Mouse (Mus musculus) megakaryocyte, embryonic 14.5 days (primary cell): ENCODE results near the gene Cfap97d1. TPM values are rescaled to one million over a fixed set of nuclear protein-coding genes. Genes with fewer than 3 reads are reported as not detected.

ENCODE experiments used
- H3K27me3 ChIP-seq: replicated peaks from 2 replicates; pipeline ENCODE3; 2012; ENCODE audit warnings: inconsistent platforms
- H3K36me3 ChIP-seq: replicated peaks from 2 replicates; pipeline ENCODE3; 2012; ENCODE audit warnings: low read length, inconsistent platforms, mixed read lengths
- H3K4me1 ChIP-seq: 2 replicates; pipeline ENCODE4 v1.6.1; 2012; ENCODE audit warnings: inconsistent platforms
- H3K4me3 ChIP-seq: replicated peaks from 2 replicates; pipeline ENCODE3; 2012; ENCODE audit warnings: moderate library complexity, mild to moderate bottlenecking, inconsistent platforms
- H3K9me3 ChIP-seq: 2 replicates; pipeline ENCODE4 v1.6.1; 2012; ENCODE audit warnings: inconsistent platforms
- FLI1 ChIP-seq: IDR thresholded peaks from 2 replicates; pipeline ENCODE4 v1.6.1; 2012; ENCODE audit warnings: low read length, inconsistent platforms, mixed read lengths
- GATA1 ChIP-seq: IDR thresholded peaks from 3 replicates; pipeline ENCODE4 v1.6.1; 2012; ENCODE audit warnings: mixed read lengths, low read length, inconsistent platforms, borderline replicate concordance
- polyA plus RNA-seq: library from polyadenylated mRNA; stranded (reverse); fragments of >175 nt; gene quantifications from 2 replicates; pipeline ENCODE4 v1.2.3, GENCODE M21; 2012; ENCODE audit warnings: low replicate concordance; ENCODE audit not compliant: insufficient read depth

Gene Cfap97d1
- polyA plus RNA-seq, 1 experiment, result not detected

DNA sequence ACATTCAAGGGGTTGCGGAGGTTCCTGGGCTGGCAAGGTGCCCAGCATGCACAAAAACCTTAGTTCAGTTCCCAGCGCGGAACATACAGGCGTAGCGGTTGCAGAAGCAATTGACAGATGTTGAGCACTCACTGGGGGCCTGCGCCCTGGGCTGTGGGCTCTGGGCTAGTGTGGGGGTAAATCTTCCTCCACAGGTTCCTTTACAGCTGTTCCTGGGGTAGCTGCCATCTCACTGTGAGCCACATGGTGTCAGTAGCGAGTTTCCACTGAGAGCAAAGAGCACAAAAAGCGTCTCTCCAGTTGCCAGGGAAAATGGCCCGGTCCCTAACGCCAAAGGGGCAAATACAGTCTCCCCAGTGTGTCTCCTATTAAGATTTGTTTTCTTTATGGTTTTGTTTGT, 1.9 kb downstream of the Cfap97d1 start:
- Histone ChIP-seq H3K36me3 (peaks cover 18% of the 10 kb centered on the region), H3K4me3 (peak overlapping the region; percentile 38), H3K4me1 (peaks cover 53% of the 10 kb centered on the region), H3K27me3 (peaks cover 37% of the 10 kb centered on the region), H3K9me3 (no peaks in the 10 kb centered on the region)
- TF ChIP-seq FLI1 (no peak), GATA1 (no peak)

DNA sequence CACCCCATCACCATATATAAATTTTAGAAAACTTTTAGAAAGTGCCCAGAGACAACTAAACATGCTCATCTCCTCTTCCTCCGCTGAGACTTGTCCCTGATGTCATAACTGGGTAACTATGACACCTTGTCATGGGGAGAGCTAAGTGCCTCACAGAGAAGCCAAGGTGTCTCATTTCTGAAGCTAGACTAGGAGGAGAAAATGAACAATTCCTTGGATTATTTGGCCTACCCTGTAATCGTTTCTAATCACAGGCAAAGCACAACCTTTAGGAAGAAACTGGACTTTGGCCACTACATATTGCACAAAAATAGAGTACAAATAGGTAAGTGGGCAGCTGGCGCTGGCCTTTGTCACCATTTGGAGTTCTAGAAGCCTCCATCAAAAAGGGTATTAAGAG, 2.8 kb downstream of the Cfap97d1 start, which contains the start of gene Dusp3:
Dusp3 (minus strand) TSS at position 101 of the 400 bp plus-strand sequence.
- Histone ChIP-seq H3K4me1 (peaks cover 49% of the 10 kb centered on the region), H3K27me3 (peaks cover 37% of the 10 kb centered on the region), H3K9me3 (no peaks in the 10 kb centered on the region), H3K4me3 (peak within 1 kb of the TSS; percentile 38), H3K36me3 (peaks cover 9% of the 10 kb centered on the region)
- TF ChIP-seq FLI1, result no peak
- no peak for TF ChIP-seq GATA1

DNA sequence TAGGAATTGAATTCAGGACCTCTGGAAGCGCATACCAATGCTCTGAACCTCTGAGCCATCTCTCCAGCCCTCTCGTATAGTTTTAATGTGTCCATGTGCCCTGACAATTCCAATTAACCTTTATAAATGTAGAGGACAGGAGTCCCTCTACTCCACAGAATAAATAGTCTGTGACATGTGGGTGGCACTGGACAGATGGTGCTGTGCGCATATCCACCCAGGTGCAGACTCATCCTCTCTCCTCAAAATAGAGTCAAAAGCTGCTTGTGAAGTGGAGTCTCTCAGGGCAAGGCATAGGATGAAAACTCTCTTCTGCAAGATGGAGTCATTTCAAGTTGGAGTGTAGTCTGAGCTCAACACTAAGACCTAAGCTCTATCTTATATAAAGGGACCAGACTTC, 6.2 kb downstream of the Cfap97d1 start:
- H3K4me1 ChIP-seq, result peaks cover 31% of the 10 kb centered on the region
- H3K9me3 ChIP-seq, result no peaks in the 10 kb centered on the region
- no peak for TF ChIP-seq FLI1
- H3K4me3 ChIP-seq, result no peak overlapping the region
- H3K36me3 ChIP-seq, result no peaks in the 10 kb centered on the region
- peaks cover 51% of the 10 kb centered on the region for H3K27me3 ChIP-seq

DNA sequence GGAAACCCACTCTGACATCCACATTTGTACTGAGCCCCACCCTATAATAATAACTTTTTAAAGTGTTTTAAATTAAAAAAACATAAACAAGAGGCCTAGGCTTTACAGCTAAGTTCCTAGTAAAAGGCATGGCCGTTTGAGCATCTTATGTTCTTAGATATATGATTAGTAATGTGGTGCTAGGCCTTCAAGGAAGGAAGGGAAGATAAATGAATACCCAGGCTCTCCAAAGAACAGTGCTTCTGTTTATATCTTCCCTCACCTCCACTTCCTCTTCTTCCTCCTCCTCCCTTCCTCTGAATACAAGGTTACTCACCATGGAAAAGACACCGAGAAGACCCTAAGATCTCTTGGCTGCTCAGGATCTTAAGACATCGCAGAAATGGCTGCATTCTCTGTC, 7.7 kb downstream of the Cfap97d1 start:
- no peaks in the 10 kb centered on the region for H3K36me3 ChIP-seq
- peaks cover 53% of the 10 kb centered on the region for H3K27me3 ChIP-seq
- H3K4me1 ChIP-seq, result peaks cover 18% of the 10 kb centered on the region
- no peaks in the 10 kb centered on the region for H3K9me3 ChIP-seq
- TF ChIP-seq FLI1 (no peak), GATA1 (no peak)
- H3K4me3 ChIP-seq, result no peak overlapping the region

DNA sequence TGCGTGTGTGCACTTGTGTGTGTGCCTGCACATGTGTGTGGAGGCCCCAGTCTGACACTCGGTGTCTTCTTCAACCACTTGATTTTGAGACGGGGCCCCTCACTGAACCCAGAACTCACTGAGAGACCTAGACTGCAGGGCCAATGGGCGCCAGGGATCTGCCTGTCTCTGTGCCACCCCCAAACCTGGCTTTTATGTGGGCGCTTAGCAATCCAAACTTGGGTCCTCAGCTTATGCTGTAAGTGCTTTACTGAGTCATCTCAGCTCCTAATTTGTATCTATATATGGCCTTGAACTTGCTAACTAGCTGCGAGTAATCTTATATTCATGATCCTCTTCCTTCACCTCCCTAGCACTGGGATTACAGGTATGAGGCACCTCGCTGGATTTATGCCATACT, 8.3 kb downstream of the Cfap97d1 start:
- peaks cover 18% of the 10 kb centered on the region for H3K4me1 ChIP-seq
- H3K4me3 ChIP-seq, result no peak overlapping the region
- H3K36me3 ChIP-seq, result no peaks in the 10 kb centered on the region
- no peaks in the 10 kb centered on the region for H3K9me3 ChIP-seq
- no peak for TF ChIP-seq FLI1
- no peak for TF ChIP-seq GATA1
- peaks cover 47% of the 10 kb centered on the region for H3K27me3 ChIP-seq

DNA sequence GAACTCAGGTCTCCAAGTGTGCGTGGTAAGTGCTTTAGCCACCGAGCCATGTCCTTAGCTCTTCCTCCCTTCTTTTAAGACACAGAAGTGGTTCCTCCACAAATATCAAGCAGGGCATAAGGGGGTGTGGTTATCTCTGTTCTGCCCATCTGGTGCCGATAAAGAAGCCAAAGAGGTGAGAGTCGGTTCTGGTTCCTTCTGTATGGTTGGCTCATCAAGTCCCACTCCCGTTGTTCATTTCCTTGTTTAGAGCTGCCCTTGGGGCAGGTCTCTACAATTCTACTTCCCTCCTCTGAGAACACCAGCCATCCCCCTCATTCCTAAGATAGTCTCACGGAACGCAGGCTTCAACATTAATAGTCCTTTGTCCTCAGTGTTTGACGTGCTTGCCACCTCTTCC, 10.0 kb downstream of the Cfap97d1 start:
- H3K36me3 ChIP-seq, result no peaks in the 10 kb centered on the region
- peaks cover 35% of the 10 kb centered on the region for H3K27me3 ChIP-seq
- TF ChIP-seq FLI1 (no peak), GATA1 (no peak)
- H3K4me1 ChIP-seq, result peaks cover 24% of the 10 kb centered on the region
- no peaks in the 10 kb centered on the region for H3K9me3 ChIP-seq
- H3K4me3 ChIP-seq, result no peak overlapping the region

DNA sequence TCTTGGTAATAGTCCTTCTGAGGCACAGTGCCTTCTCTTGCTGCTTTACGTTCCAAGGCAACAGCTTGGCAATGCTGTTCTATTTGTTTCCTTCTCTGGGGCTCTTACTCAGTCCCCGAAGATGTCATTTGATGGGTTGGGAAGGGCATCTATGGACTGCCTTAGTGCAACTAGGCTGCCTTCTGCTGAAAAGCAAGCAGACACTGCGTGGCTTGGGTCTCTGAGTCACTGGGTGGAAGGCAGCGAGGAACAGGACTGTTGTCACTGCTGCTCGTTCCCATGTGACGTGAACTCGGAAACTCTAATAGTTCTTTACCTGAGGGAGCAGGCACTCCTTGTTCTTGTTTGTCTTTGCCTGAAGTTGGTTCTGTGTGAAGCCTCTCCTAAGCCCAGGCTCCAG, 11.9 kb downstream of the Cfap97d1 start:
- Histone ChIP-seq H3K9me3 (no peaks in the 10 kb centered on the region), H3K36me3 (no peaks in the 10 kb centered on the region), H3K4me1 (peaks cover 24% of the 10 kb centered on the region), H3K4me3 (no peak overlapping the region), H3K27me3 (peaks cover 34% of the 10 kb centered on the region)
- TF ChIP-seq GATA1 (no peak), FLI1 (no peak)

DNA sequence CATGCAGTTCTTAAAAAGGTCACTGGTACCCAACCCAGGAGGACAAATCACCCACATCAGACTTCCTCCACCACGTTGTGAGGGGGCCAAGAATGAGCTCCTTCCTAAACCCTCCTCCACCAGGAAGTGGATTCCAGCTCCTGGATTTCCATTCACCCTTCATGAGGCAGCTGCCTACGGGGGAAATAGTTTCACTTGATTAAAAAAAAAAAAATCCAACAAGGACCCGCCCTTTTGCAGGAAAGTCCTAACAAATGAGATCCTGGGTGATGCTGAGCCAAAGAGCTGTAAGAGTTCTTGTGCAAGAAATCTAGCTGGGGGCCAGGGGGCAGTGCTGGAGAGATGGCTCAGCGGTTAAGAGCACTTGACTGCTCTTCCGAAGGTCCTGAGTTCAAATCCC, 14.2 kb downstream of the Cfap97d1 start:
- TF ChIP-seq GATA1 (no peak), FLI1 (no peak)
- H3K4me3 ChIP-seq, result no peak overlapping the region
- H3K9me3 ChIP-seq, result no peaks in the 10 kb centered on the region
- H3K36me3 ChIP-seq, result no peaks in the 10 kb centered on the region
- H3K4me1 ChIP-seq, result peaks cover 14% of the 10 kb centered on the region
- H3K27me3 ChIP-seq, result peaks cover 43% of the 10 kb centered on the region

DNA sequence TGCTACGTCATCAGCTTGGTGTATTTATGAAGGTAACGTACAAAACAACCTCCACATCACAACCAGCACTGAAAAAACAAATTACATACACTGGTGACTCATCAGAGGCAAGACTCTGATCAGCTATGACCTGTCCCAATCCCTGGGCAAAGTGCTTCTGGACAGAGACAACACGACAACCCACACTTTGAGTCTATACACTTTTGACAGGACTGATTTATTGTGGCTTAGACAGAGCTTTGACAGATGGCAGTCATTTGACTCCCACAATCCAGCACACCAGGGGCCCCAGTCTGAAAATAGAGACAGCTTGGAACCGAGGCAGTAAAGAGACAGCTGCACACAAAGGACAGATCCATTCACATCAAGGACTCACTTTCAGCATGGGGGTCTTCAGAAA, 15.4 kb downstream of the Cfap97d1 start:
- no peak for TF ChIP-seq FLI1
- TF ChIP-seq GATA1, result no peak
- Histone ChIP-seq H3K9me3 (peaks cover 3% of the 10 kb centered on the region), H3K36me3 (no peaks in the 10 kb centered on the region), H3K27me3 (peaks cover 37% of the 10 kb centered on the region), H3K4me3 (no peak overlapping the region), H3K4me1 (peaks cover 6% of the 10 kb centered on the region)

DNA sequence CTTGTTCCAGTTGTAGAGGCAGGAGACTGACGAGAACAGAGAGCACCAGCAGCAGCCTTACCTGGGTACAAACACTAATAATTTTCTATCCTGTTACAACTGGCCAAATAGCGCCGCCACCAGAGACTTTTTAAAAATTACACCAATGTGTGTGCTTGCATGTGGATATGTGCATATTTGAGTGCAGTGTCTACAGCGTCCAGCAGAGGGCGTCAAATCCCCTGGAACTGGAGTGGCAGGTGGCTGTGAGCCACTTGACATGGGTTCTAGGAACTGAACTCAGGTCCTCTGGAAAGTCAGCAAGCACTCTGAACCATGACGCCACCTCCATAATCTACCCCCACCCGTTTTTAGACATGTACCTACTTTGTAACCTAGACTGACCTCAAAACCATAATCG, 20.2 kb downstream of the Cfap97d1 start:
- peaks cover 61% of the 10 kb centered on the region for H3K27me3 ChIP-seq
- TF ChIP-seq FLI1, result no peak
- TF ChIP-seq GATA1, result no peak
- peaks cover 6% of the 10 kb centered on the region for H3K9me3 ChIP-seq
- no peak overlapping the region for H3K4me3 ChIP-seq
- no peaks in the 10 kb centered on the region for H3K36me3 ChIP-seq
- no peaks in the 10 kb centered on the region for H3K4me1 ChIP-seq

DNA sequence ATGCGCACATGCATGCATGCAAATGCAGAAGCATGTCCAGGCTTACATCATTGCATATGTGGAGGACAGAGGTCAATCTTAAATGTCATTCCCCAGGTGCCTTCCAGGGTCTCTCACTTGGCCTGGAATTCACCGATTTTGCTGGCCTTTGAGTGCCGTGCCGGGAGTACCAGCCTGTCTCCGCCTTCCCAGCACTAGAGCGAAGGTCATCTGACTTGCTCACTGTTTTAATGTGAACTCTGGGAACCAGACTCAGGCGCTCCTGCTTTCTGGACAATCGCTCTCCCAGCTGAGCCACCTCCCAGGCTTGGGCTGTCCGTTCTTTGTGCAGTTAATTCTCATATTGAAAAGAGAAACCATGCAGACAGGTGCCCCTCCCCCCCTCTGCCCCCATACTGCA, 22.2 kb downstream of the Cfap97d1 start:
- Histone ChIP-seq H3K27me3 (peaks cover 63% of the 10 kb centered on the region), H3K4me1 (no peaks in the 10 kb centered on the region), H3K36me3 (no peaks in the 10 kb centered on the region), H3K9me3 (peaks cover 6% of the 10 kb centered on the region), H3K4me3 (no peak overlapping the region)
- no peak for TF ChIP-seq FLI1
- no peak for TF ChIP-seq GATA1
